Mouse (Mus musculus) urinary bladder, adult 2 months (tissue): ENCODE data around the gene Thsd4. TPM values are rescaled to one million over a fixed set of nuclear protein-coding genes. Genes with fewer than 3 reads are reported as not detected.

Experiments used
- DNase-seq: peaks from one replicate; pipeline ENCODE4 v3.0.0; 2022; ENCODE audit warnings: low spot score
- polyA plus RNA-seq: library from polyadenylated mRNA; depleted of rRNA; stranded (reverse); fragments of >200 nt; gene quantifications from 2 replicates; pipeline ENCODE4 v1.2.3, GENCODE M21; 2012

Gene Thsd4
- polyA plus RNA-seq, 1 experiment: 19.5 TPM

DNA sequence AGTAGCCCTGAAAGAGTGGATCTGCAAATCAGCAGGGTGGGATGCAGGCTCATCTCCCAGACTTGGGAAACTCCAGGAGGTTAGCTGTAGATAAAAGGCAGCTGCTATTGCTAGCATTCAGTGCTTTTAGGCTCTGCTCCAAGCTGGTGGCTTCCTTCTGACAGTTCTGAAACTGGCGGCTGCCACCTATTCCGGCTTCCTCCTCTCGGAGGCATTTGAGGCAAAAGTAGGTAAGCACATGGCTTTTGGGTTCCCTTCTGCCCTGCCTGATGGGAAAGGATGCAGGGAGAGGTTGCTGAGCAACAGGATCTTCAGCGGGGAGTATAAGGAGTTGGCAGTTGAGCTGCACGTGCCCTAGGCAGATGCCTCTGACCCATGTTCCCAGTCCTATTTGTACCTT is 65.2 kb downstream of the Thsd4 start:
- DNase-seq: no peak

GRCm38 (mm10) chr9:60454406-60455076 is 67.3 kb downstream of the Thsd4 start:
- DNase-seq: no peak

DNA sequence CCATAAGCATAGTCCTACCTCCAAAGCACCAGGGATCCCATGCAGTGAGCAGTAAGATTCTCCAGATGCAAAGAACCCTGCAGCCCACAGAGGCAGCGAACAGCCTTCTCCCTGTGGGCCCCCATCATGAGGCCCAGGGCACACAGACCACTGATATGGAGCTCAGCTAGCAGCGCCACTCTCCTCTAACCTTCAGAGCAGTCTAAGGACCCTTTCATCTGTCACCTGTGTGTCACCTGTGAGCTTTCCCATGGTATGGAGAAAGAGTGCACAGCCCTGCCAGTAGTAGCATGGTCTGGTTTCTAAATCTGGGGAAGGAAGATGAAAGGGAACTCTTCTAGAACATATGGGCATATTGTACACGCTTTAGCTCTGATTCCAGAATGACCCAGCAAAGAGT is 72.3 kb downstream of the Thsd4 start:
- DNase-seq: no peak

DNA sequence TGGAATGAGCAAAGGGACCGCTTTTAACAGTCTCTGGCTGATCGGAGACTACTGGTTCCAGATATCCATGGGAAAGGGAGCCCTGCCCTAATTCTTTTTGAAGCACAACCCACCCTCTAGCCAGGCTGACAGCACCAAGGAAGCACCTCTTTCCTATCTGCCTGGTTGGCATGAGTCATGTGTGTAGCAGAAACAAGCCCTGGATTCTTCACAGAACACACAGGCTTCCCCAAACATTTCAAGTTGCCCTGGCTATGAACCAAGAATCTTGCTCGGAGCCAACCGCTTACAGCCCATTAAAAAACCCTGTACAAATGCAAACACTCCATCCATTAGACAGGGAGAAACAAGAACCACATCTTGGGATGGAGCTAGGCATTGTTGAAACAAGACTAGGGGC is 76.0 kb downstream of the Thsd4 start:
- DNase-seq: no peak

GRCm38 (mm10) chr9:60441274-60441902 is 80.5 kb downstream of the Thsd4 start:
- no peak for DNase-seq

GRCm38 (mm10) chr9:60440506-60440905 is 81.3 kb downstream of the Thsd4 start:
- DNase-seq: no peak

DNA sequence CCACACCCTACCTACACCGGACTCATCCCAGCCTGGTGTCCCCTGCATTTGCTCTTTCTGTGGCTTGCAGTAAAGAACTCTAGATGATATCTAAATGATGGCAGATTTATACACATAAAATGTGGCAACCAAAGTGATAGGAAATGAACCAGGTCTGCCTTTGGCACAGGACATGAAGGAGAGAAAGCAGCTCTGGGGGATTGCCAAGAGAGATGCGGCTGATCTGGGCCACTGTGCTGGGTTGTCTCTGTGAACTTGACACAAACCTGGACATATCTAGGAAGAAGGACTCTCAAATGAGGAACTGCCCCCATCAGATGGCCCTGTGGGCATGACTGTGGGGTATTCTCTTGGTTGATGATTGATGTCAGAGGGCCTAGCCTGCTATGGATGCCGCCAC is 85.6 kb downstream of the Thsd4 start:
- DNase-seq: no peak

GRCm38 (mm10) chr9:60434093-60434492 is 87.8 kb downstream of the Thsd4 start:
- no peak for DNase-seq

- no peak for DNase-seq
Observed at GRCm38 (mm10) chr9:60431924-60432323, 89.9 kb downstream of the Thsd4 start.

DNA sequence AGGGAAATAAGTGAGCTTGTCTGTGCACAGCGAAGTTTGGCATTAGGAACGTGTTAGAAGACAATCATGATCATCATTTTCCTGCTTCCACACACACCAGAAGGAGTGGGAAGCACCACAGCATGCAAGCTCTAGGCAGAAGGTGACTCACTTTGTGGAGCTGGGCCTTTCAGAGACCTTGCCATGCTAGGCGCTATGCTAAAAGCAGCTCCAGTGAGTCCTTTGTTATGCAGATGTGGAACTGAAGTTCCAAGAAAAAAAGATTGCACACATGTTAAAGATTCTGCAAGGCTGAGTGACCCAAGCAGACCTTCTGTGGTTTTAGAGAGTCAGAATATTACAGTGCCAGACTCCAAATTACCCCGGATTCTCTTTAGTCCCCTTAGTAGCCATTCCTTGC is 91.8 kb downstream of the Thsd4 start:
- no peak for DNase-seq

DNA sequence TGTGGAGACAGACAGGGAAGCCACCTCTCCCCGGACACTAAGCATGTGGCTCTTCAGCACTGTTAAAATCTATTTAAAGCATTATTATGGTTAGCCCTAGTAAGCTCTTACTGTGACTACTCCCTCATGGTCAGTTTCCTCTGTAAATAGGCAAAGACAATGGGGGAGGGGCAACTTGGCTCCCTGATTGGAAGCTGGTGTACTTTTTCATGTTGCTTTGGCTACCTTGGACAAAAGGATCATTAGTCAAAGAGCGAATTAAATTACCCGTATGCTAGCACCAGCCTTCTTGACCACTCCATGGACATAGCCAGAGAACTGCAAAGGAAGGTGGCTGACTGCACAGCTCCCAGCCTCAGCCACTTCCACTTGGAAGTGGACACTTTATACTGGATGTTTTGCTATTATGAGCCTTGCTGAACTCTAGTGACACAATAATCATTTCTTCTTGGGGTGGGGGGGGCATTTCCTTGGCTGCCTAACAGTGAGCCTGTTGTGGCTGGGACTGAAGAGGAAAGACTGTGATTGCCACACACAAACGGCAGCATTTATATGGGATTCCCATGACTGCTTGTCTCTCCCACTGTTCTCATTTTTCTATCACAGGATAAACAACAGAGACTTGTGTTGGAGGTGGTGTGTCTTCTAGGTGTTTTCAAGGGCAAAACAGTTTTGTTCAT is 107.6 kb downstream of the Thsd4 start:
- no peak for DNase-seq

- DNase-seq: no peak
Observed at GRCm38 (mm10) chr9:60410872-60411635, 110.8 kb downstream of the Thsd4 start.

- DNase-seq: no peak
Observed at GRCm38 (mm10) chr9:60407374-60407773, 114.5 kb downstream of the Thsd4 start.

- no peak for DNase-seq
Observed at GRCm38 (mm10) chr9:60405777-60406176, 116.1 kb downstream of the Thsd4 start.

DNA sequence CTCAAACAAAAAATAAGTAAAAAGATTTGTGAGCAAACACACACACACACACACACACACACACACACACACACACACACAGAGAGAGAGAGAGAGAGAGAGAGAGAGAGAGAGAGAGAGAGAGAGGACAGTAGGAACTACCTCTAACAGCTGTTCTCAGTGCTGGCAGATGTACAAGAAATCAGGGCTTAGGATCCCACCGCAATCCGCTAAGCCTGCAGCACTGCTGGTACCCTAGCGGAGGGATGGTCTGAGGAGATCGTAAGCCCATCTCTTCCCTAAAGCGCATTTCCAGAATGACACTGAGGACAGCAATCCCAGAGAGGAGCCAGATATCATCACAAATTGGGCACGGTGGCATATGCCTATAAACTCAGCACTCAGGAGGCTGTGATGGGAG is 119.2 kb downstream of the Thsd4 start:
- no peak for DNase-seq

DNA sequence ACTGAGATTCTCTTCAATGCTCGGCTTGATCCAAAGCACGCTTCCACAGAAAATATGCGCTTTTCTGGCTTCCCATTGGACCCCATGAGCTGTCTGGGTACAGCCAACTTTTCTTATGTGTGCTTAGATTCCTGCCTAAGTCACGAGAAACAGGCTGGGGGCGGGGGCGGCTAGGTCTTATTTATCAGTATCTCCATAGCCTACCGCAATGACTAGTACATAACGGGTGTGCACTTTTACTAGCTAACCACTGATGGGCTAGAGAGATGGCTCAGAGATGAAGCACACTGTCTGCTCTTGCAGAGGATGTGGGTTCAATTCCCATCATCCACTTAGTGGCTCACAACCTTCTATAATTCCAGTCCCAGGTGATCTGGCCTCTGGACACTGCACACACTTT is 121.8 kb downstream of the Thsd4 start:
- DNase-seq: no peak

DNA sequence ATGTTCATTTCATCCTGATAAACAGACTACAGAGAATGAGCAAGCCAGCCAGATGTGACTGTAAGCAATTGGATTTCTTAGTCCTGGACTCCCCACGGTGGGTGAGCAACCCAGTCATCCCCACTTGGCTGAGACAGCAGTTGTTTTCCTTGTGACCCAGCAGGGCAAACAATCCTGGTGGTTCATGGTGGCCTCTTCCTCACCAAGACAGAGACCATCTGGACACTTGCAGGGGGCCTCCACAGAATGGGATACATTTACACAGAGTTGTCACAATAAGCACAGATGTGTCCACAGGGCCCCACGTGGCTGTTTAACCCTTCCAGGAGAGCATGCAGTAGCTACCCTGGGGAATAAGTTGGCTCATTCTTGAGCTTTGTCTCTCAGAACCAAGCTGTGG is 123.8 kb downstream of the Thsd4 start:
- no peak for DNase-seq

- DNase-seq: no peak
Observed at GRCm38 (mm10) chr9:60396096-60396495, 125.8 kb downstream of the Thsd4 start.

GRCm38 (mm10) chr9:60392916-60393315 is 128.9 kb downstream of the Thsd4 start:
- no peak for DNase-seq

GRCm38 (mm10) chr9:60384751-60385150 is 137.1 kb downstream of the Thsd4 start:
- DNase-seq: no peak

GRCm38 (mm10) chr9:60382941-60383340 is 138.9 kb downstream of the Thsd4 start:
- no peak for DNase-seq

DNA sequence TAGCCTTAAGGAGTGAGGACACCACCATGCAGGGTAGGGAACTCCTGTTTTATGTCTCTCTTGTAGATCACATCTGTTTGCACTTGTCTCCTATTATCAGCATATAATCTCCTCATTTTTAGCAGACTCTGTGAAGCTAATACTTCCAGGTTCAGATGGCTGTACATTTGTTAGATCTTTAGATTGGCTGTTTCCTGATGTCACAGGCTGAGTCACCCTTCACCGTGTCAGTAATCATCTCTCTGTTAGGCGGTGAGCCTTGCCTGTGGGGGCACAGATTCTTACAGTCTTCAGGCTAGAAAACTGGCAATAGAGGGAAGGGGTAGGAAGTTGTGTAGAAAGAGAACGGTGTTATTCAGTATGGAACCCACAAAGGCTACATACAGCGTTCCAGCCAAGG is 139.3 kb downstream of the Thsd4 start:
- DNase-seq: no peak

DNA sequence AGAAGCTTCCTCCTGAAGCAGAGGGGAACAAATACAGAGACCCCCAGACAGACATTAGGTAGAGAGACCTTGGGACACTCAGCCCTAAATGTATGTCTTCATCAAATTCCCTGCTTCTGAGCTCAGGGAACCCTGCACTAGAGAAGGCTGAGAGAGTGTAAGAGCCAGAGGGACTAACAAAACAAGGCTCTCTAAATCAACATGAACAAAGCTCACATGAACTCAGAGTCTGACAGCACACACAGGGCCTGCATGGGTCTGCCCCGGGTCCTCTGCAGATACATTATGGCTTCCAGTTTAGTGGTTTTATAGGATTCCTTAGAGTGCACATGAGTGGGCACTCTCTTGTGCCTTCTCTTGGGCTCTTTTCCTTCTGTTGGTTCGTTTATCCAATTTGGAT is 140.8 kb downstream of the Thsd4 start:
- DNase-seq: no peak
